Mouse (Mus musculus) left cerebral cortex, postnatal 36 days (tissue): ENCODE results near the gene Mrpl54. TPM values are rescaled to one million over a fixed set of nuclear protein-coding genes. Genes with fewer than 3 reads are reported as not detected.
"Not testable (repeated sequence)": the region's sequence is repeated elsewhere in the genome, so short reads cannot be mapped to it uniquely, and the experiment has no call there.

Experiments used
- DNase-seq, 2 experiments: peaks; one replicate each; pipeline ENCODE4 v3.0.0; 2021 to 2022; ENCODE audit warnings: low spot score in 2 of 2, mixed read lengths in 1 of 2
- intact Hi-C: fragments of 180-260 bp; cut with DNase I; formaldehyde crosslinking; loops from one replicate; pipeline ENCODE4 v1.15.1; 2025
- microRNA-seq: library from miRNA; unstranded; fragments of <30 nt; microRNA quantifications from one replicate; pipeline ENCODE4 v1.2.0, GENCODE M21; 2022
- total RNA-seq, 2 experiments: library from RNA; stranded (reverse); gene quantifications; 2 replicates each; pipeline ENCODE4 v1.2.3; 2021

Gene Mrpl54
- total RNA-seq, 2 experiments from 2014 or later = 43.0 to 48.2 TPM

DNA sequence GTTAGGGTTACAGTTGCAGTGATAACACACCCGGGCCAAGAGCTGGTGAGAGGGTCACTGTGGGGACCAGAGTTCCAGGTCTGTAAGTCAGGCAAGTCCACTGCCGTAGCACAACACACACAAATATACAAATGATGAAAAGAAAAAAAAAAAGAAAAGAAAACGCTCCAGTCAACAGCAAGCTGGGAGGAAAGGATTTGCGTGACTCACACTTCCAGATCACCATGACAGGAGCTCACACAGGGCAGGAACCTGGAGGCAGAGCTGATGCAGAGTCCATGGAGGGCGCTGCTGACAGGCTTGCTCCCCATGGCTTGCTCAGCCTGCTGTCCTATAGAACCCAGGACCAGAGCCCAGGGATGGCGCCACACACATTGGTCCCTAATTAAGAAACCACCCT lies 32.5 kb downstream of the Mrpl54 start:
- intact Hi-C loops = no loop called here

DNA sequence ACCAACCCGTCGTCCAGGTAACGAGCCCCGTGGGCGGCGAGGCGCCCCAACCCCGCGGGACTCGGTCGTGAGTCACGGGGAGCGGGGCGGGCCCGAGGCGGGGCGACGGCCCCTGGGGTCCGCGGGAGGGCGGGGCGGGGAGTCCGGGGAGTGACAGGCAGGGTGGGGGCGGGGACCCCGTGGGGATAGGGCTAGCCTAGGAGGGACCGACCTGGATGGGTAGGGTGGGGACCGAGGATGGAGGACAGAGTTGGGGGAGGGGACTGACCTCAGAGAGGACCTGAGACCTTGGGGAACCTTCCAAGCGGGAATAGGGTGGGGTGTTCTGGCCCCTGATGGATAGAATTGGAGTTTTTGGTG lies 33.5 kb downstream of the Mrpl54 start:
- DNase-seq = no peak
- intact Hi-C loops = no loop called here

More for the DNA sequence above, 32.5 kb downstream of the Mrpl54 start:
- no peak for DNase-seq

DNA sequence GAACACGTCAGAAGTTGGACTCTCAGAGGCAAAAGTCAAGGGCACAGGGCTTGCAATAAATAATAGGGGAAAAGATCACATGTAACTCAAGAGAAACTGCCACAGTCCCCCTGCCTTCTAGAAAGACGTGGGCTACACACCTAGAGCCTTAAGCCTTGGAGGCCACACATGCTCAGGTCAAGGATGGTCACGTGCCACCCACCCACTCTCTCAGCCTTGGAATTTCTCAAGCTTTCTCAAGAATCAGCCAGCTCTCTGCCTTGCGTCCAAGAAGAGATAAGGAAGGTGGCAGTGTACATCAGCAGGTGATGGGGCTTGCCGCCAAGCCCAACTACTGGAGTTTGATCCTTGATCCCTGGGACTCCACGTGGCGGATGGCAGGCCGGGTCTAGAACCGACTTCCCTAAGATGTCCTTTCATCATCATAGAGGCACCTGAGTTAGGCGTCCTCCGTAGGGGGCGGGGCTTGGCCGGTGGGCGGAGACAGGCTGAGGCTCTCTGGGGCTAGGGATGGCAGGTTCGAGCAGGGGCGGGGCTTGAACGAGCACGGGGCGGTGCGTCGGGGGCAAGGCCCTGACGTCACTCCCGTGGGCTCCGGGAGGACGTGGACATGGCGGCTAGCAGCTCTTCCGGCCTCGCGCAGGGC lies 34.0 kb downstream of the Mrpl54 start, which contains the start of gene Zfr2:
Gene Zfr2 (plus strand): TSS at position 576 of the 646 bp plus-strand sequence.
- DNase-seq = peak; percentile 91 to 93
- intact Hi-C loops = no loop called here

DNA sequence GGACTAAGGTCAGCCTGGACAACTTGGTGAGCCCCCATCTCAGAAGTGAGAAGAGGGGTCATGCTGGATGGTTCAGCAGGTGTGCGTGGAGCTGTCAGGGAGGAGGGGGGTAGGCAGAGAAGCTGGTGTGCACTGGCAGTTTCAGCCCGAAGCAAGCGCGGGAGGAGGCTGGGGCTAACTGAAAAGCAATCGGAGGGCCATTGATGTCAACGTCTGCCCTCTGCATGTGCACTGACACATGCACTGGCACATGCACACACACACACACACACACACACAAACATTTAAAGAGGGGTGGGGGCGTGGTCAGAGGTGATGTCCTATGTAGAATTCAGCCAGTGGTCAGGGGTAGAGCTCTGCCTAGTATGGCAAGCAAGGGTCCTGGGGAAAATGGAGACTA lies 35.3 kb downstream of the Mrpl54 start:
- intact Hi-C loops = no loop called here

DNA sequence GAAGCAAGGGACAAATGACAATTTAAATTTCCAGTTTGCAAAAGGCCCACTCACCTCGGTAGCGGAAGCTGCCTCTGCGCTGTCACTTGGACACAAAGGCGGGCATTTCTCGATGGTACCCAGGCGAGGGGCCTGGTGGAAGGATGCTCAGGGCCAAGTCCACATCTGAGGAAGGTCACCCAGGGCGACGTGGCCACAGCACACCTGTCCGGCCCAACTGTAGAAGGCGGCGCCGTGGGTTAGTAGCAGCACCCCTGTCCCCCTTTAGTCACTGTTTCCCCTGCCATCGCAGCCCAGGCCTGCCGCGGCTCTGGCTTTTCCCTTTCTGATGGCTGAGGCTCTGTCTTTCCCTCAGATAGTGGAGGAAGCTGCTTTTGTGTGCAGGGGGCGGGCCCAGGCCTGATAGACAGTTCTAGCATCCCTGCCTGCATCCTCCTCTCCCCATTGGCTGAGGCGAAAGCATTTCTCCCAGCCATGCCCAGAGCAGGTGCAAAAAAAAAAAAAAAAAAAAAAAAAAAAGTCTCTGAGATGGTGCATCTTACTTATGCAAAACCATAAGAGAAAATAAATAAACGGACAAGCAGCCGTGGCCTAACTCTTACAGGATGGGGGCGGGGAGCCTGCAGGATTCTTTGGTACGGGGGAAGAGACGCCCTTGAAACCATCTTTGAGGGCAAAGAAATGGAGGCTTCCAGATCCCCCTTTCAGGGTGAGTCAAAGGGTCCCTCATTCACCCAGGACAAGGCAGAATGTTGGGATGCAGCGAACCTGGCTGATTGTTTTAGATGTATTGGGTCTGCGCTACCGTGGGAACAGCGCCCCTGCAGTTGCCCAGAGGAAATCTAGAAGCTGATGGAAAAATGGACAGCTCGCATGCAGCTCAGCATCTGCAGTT lies 36.0 kb downstream of the Mrpl54 start, which contains the start of gene Atcay:
Gene Atcay (minus strand): TSS at position 396 of the 895 bp plus-strand sequence.
- peak; percentile 85 for DNase-seq
- intact Hi-C loops = no loop called here

More for the DNA sequence above, 35.3 kb downstream of the Mrpl54 start:
- DNase-seq = no peak

DNA sequence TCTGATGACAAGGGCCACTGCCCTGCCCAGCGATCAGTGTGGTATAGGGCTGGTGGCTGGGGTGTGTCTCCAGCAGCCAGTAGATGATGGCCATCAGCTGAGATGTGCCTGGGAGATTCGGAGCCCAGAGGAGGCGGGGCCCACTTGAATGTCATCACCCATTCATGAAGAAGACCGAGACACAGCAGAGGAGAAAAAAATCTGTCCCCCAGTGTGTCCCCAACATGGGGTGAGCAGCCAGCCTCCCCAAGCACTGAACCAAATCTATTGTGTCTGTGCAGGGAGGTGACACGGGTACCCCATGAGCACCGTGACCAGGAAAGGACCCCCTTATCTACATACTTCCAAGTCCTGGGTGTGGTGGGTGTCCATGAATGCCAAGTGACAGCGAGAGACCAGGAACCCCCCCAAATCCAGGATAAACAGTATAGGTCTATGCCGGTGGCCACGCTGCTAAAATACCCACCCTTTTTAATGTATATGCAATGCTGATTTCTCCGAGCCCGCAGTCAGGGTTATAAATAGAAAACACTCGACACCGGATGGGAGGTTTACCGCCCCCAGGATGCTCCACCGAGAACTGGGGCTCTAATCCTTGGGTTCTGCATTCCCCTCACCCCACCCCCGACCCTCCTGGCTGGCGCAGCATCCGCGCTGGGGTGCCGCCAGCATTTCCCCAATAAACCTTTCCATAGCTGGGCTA lies 36.8 kb downstream of the Mrpl54 start:
- intact Hi-C loops = no loop called here
- no peak for DNase-seq

DNA sequence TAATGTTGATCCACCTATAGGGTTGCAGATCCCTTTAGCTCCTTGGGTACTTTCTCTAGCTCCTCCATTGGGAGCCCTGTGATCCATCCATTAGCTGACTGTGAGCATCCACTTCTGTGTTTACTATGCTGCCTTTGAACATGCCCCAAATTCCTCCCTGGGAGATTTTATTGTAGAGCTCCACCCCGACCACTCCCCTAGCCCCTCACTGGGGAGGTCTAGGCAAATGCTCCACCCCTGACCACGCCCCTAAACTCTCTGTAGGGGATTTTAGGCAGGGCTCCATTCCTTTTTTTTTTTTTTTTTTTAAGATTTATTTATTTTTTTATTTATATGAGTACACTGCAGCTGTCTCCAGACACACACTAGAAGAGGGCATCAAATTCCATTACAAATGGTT lies 43.0 kb downstream of the Mrpl54 start:
- intact Hi-C loops, DNase-seq: not testable (repeated sequence)

DNA sequence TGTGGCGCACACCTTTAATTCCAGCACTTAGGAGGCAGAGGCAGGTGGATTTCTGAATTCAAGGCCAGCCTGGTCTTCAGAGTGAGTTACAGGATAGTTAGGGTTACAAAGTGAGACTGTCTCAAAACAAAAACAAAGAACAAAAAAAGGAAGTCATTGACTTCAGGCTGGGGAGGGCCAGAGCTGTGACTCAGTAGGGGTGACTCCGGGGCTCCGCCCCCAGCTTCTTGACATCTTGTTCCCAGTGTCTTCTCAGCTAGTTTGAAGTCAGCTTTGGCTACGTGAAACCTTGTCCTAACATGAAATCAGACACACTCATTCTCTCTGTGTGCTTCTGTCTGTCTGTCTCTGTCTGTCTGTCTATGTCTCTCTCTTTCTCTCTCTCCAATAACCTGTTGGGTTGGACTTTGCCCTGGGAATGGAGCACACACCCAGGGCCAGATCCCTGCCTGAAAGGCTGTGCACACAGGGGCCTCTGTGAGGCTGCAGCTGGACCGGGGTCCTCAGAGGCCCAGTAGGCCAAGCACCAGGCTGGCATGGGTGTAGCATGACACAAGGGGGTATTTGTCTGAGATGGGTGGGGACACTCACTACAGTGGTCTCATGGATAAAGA lies 45.2 kb downstream of the Mrpl54 start:
- no peak for DNase-seq
- intact Hi-C loops = no loop called here

DNA sequence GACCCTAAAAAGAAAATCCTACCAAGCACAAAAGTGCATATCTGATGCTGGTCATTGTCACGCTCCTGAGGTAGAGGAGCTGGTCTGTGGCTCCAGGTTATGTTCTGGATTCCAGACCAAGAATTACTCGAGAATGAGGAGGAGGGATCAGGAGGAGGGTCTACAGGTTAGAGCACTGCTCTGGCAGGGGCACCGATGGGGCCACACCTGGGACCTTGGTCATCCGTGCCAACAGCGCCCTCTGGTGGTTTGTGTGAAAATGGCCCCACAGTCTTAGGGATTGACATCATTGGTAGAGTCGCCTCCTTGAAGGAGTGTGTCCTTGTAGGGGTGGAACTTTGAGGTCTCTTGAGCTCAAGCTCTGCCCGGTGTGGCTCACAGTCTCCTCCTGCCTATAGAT lies 48.8 kb downstream of the Mrpl54 start:
- intact Hi-C loops = loop anchor here (2.0 kb wide), 1 partner anchor 19 kb away; no protein-coding TSS in a partner anchor
- peak; percentile 51 to 54 for DNase-seq

DNA sequence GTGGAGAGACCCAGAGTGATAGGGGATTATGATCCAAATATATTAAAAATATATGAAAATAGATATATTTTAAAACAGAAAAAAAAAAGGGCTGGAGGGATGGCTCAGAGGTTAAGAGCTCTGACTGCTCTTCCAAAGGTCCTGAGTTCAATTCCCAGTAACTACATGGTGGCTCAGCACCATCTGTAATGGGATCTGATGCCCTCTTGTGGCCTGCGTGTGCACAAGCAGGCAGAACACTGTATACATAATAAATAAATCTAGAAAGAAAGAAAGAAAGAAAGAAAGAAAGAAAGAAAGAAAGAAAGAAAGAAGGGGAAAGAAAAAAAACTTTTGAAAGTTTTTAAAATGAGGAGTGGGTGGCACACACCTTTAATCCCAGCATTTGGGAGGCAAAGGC lies 49.5 kb downstream of the Mrpl54 start:
- not testable (repeated sequence) for DNase-seq
- intact Hi-C loops = loop anchor here (2.0 kb wide), 1 partner anchor 18 kb away; no protein-coding TSS in a partner anchor

DNA sequence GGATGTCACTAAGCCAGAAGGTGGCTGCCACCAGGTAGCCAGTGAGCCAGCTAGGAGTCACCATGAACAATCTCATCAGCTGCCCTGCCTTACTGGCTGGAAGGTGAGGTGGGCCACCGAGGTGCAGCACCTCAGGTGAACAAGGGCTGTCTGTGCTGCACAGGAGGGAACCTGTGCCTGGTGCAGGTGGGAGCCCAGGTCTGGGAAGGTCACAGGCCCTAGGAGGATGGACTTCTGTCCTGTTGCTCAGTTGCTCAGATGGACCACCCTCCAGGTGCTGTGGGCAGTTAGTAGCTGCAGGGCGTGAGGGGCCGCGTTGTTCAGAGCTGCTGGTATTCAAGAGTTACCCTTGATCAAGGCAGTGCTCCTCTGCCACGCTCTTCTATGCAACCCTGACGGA lies 49.9 kb downstream of the Mrpl54 start:
- DNase-seq = no peak
- intact Hi-C loops = loop anchor here (2.0 kb wide), 1 partner anchor 18 kb away; no protein-coding TSS in a partner anchor

DNA sequence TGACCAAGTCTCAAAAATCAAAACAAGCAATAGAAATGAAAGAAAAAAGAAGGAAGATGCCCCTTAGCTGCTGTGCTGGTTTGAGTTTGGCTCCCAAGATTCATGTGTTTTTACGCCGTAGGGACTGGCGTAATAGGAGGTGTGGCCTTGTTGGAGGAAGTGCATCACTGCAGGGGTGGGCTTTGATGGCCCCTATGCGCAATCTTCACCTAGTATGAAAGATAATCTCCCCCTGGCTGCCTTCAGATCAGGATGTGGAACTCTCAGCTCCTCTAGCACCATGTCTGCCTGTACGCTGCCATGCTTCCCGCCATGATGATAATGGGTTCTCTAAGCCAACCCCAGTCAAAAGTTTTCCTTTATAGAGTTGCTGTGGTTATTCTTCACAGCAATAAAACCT lies 50.5 kb downstream of the Mrpl54 start:
- intact Hi-C loops = loop anchor here (2.0 kb wide), 1 partner anchor 17 kb away; no protein-coding TSS in a partner anchor
- DNase-seq = no peak

Small RNA genes lying within 50 kb of the gene (microRNA-seq; reads per million reads assigned to microRNA genes)
- 29.2 reads per million, percentile 44 among the genes with 10 or more reads in this experiment for gene Mir3057

Other genes with a start within 250 kb of the Mrpl54 start
- gene Diras1, start 241.3 kb downstream of the Mrpl54 start, total RNA-seq = 100 to 1,000 TPM; 102 to 111 TPM
- gene Slc39a3, start 229.5 kb downstream of the Mrpl54 start, total RNA-seq = 10 to 100 TPM; 66.9 to 74.2 TPM
- gene Sgta, start 206.8 kb downstream of the Mrpl54 start, total RNA-seq = 100 to 1,000 TPM; 169 to 176 TPM
- 10 to 100 TPM; 47.0 to 49.8 TPM for gene Thop1, start 196.9 kb downstream of the Mrpl54 start, total RNA-seq
- gene Creb3l3, start 168.1 kb downstream of the Mrpl54 start, total RNA-seq = under 1 TPM; 0.23 to 0.72 TPM
- 100 to 1,000 TPM; 120 to 133 TPM for gene Map2k2, start 161.0 kb downstream of the Mrpl54 start, total RNA-seq
- gene Zbtb7a, start 131.7 kb downstream of the Mrpl54 start, total RNA-seq = 100 to 1,000 TPM; 120 to 133 TPM
- 10 to 100 TPM; 26.7 to 31.8 TPM for gene Pias4, start 99.0 kb downstream of the Mrpl54 start, total RNA-seq
- 100 to 1,000 TPM; 857 to 954 TPM for gene Eef2, start 90.3 kb downstream of the Mrpl54 start, total RNA-seq
- 10 to 100 TPM; 75.0 to 76.4 TPM for gene Dapk3, start 83.9 kb downstream of the Mrpl54 start, total RNA-seq
- gene 4930442H23Rik, start 83.1 kb downstream of the Mrpl54 start, total RNA-seq = not detected
- under 1 TPM in 1 of 2 experiments, not detected in 1; 0.34 TPM for gene Nmrk2, start 64.9 kb downstream of the Mrpl54 start, total RNA-seq
- 100 to 1,000 TPM; 202 to 212 TPM for gene Atcay, start 36.1 kb downstream of the Mrpl54 start, total RNA-seq
- gene Zfr2, start 33.8 kb downstream of the Mrpl54 start, total RNA-seq = 10 to 100 TPM; 54.9 to 72.9 TPM
- 100 to 1,000 TPM; 191 to 213 TPM for gene Matk, start 14.0 kb downstream of the Mrpl54 start, total RNA-seq
- 10 to 100 TPM; 30.1 to 39.3 TPM for gene Apba3, start within 50 bp of the Mrpl54 start, total RNA-seq
- gene Tjp3, start 24.6 kb upstream of the Mrpl54 start, total RNA-seq = under 1 TPM in 1 of 2 experiments, not detected in 1; 0.50 TPM
- 100 to 1,000 TPM; 419 to 450 TPM for gene Pip5k1c, start 26.0 kb upstream of the Mrpl54 start, total RNA-seq
- 10 to 100 TPM; 29.7 to 31.7 TPM for gene Cactin, start 54.2 kb upstream of the Mrpl54 start, total RNA-seq
- gene Tbxa2r, start 61.8 kb upstream of the Mrpl54 start, total RNA-seq = under 1 TPM; 0.45 to 0.99 TPM
- gene Gipc3, start 76.3 kb upstream of the Mrpl54 start, total RNA-seq = 1 to 10 TPM; 1.4 to 1.8 TPM
- gene Hmg20b, start 83.5 kb upstream of the Mrpl54 start, total RNA-seq = 10 to 100 TPM; 27.0 to 35.5 TPM
- 10 to 100 TPM; 39.6 to 40.9 TPM for gene Mfsd12, start 90.6 kb upstream of the Mrpl54 start, total RNA-seq
- 1 to 10 TPM in 1 of 2 experiments, under 1 TPM in 1; 0.49 to 2.2 TPM for gene 4930404N11Rik, start 98.9 kb upstream of the Mrpl54 start, total RNA-seq
- 10 to 100 TPM; 67.8 to 72.2 TPM for gene Fzr1, start 111.6 kb upstream of the Mrpl54 start, total RNA-seq
- 100 to 1,000 TPM in 1 of 2 experiments, 10 to 100 TPM in 1; 80.0 to 103 TPM for gene Dohh, start 117.5 kb upstream of the Mrpl54 start, total RNA-seq
- 1 to 10 TPM; 2.5 to 4.3 TPM for gene Gm48551, start 117.5 kb upstream of the Mrpl54 start, total RNA-seq
- 1 to 10 TPM; 1.9 to 4.9 TPM for gene Gm48552, start 122.1 kb upstream of the Mrpl54 start, total RNA-seq
- under 1 TPM; 0.77 to 0.94 TPM for gene Smim24, start 126.1 kb upstream of the Mrpl54 start, total RNA-seq
- gene Nfic, start 188.7 kb upstream of the Mrpl54 start, total RNA-seq = 10 to 100 TPM; 87.9 to 96.9 TPM
- gene Celf5, start 215.8 kb upstream of the Mrpl54 start, total RNA-seq = 100 to 1,000 TPM; 256 to 303 TPM
- 10 to 100 TPM; 74.9 to 88.8 TPM for gene Ncln, start 229.5 kb upstream of the Mrpl54 start, total RNA-seq
- under 1 TPM; 0.43 to 0.52 TPM for gene S1pr4, start 233.2 kb upstream of the Mrpl54 start, total RNA-seq